Mouse (Mus musculus) brown adipose tissue, adult 24 weeks (tissue): Measurements from ENCODE around the gene Rpf2. TPM values are rescaled to one million over a fixed set of nuclear protein-coding genes. Genes with fewer than 3 reads are reported as not detected.

Experiments
- H3K27ac ChIP-seq: fragments of 200-500 bp; replicated peaks from 2 replicates; pipeline ENCODE4 v1.5.1; 2012; ENCODE audit warnings: low read depth, mild to moderate bottlenecking, low read length
- H3K4me1 ChIP-seq: fragments of 200-500 bp; 2 replicates; pipeline ENCODE4 v1.6.1; 2012; ENCODE audit warnings: low read length, mixed read lengths; ENCODE audit not compliant: control insufficient read depth, insufficient read depth, insufficient read length
- H3K4me3 ChIP-seq: fragments of 200-500 bp; 2 replicates; pipeline ENCODE4 v1.5.1; 2012; ENCODE audit warnings: low read depth, mild to moderate bottlenecking, low read length, moderate library complexity; ENCODE audit not compliant: insufficient read depth
- polyA plus RNA-seq: library from polyadenylated mRNA; stranded (reverse); fragments of >200 nt; gene quantifications from 2 replicates; pipeline ENCODE4 v1.2.4, GENCODE M21; 2012; ENCODE audit not compliant: missing spikeins, insufficient read depth, insufficient read length

The Rpf2 gene
- polyA plus RNA-seq, 1 experiment, result 31.1 TPM

DNA sequence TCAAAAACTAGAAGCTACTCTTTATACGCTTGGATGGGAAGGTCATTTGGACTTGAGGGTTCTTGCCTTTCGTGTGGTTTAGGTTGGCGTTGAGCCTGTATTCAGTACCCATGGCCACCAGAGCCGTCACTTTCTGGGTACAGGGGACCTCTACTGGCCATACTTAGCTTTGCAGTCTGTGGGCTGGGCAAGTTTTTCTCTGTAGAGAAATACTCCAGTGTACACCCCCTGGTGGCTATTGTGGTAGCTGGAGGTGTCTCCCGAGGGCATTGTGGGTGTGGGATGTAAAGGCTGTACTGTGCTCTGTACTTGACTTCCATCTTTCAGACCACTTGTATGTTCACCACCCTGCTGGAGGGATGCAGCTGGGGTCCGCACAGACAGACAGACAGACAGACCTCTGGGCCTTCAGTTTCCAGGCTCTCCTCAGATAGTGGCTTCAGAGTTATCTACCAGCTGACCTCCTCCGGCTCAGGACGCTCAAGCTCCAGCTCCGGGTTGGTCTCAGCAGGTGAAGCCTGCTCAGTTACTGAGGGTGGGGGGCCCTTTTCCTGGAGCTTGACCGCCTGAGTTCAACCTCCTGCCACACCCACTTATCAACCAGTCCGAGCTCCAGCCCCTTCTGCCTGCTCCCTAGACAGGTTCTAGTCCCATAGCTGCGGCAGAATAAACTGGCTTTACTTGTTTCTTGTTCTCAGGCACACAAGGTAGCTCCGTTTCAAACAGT lies 34.2 kb downstream of the Rpf2 start:
- H3K27ac ChIP-seq, result no peak overlapping the region
- H3K4me3 ChIP-seq, result no peak overlapping the region
- H3K4me1 ChIP-seq, result no peaks in the 10 kb centered on the region

DNA sequence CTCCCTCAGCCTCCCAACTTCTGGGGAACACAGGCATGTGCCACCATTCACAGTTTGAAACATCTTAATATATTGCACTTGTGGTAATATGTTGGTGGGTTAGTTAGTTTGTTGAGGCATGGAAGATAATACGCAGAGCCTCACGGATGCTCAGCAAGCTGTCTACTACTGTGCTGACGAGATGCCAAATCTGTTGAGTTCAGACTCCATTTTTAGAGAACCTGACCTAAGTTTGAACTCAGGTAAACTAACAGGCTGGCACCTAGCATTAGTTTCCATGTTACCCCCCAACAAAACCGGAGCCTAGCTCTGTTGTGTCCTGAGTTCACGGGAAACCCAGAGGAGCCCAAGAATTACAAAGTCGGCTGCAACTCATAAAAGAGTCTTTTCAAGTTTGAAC lies 51.8 kb downstream of the Rpf2 start:
- H3K4me1 ChIP-seq, result 0 out of 2 replicates have a peak, but pooled peaks cover 2% of the 10 kb centered on the region
- no peak overlapping the region for H3K4me3 ChIP-seq
- H3K27ac ChIP-seq, result no peak overlapping the region

DNA sequence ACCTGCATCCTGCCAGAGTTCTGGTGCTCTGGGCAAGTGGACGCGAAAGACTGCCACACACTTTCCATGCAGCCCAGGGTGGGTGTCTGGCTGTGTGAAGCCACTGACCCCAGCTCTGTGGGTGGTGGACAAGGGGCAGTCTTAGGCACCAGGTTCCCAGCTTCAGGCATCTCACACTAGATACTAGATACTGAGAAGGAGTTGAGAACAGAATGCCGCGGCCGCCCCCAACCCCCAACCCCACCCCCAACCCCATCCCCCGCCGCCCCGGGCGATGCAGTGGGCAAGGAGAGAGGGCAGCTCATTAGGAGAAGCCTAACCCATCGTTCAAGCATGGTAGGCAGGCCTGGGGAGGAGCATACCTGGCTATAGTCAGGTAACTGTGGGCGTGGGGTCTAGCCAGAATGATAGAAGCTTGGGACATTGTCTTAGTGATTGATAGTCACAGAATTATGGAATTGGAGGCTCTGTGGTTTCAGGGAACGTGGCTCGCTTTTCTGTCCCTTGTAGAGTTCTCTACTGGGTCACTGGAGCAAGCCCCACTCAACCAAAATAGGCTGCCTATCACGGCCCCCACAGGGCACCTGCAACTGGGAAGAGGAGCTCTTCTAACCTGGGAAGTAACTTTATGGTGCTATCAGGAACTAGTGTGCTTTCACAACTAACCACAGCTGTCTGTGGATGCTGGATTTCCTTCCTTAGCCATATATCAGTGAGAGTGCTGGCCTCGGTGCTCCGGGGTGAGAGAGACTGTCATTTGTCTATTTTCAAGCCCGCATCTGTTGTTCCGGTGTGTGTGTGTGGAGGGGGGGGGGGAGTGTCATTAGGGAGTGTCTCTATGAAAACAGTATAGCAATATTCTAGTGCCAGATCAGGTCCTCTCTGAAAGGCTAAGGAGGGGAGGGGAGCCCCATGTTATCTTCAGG lies 54.6 kb downstream of the Rpf2 start:
- Histone ChIP-seq H3K27ac (no peak overlapping the region), H3K4me1 (0 out of 2 replicates have a peak, but pooled peaks cover 2% of the 10 kb centered on the region), H3K4me3 (peak overlapping the region; percentile 13; the same call in 1 of the 2 replicates)

DNA sequence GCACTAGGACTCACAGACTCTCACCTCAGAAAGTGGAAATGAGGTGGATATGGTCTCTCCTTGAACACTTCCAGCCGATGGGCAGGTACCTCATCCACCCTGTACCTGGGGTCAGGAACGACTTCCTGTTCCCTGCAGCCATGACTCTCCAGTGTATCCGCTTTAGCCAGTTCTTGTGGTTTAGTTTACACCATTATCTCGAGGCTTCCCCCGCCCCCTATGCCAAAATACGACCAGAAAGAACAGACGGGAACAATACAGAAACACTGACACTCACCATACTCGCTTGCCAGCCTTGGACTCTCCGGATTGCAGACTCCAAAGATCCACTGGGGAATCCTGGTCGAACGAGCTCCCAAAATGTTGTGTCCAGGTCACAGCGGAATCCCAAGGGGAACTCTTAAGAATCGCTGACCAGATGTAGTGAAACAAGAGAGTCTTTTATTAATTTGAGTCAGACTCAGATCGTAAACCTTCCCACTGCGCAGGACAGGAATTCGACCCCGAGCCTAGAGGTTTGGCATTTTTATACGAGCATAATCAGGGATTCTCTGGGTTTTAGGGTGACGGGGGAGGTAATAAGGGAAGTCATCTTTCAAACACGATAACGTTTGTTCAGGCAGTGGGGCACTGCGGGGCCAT lies 55.4 kb downstream of the Rpf2 start:
- Histone ChIP-seq H3K4me1 (0 out of 2 replicates have a peak, but pooled peaks cover 2% of the 10 kb centered on the region), H3K27ac (no peak overlapping the region), H3K4me3 (peak overlapping the region; percentile 13)

DNA sequence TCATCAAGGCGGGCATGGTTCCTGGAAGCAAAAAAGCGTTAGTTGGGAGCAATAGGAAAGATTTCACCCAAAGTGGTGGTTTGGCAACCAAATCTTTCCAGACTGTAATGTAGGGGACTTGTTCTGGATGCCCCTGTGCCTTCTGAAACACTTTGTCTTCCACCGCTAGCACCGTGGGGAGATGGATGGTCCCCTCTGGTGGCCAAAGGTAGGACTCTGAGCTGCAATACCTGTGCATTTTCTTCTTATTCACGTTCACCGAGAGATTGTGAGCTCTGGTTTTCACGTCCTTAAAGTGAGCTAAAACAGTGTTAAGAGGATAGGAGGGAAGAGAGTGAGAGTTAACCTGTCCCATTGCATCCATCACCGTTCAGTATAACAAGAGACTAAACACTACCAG lies 56.0 kb downstream of the Rpf2 start:
- H3K27ac ChIP-seq, result no peak overlapping the region
- no peak overlapping the region for H3K4me3 ChIP-seq
- 0 out of 2 replicates have a peak, but pooled peaks cover 2% of the 10 kb centered on the region for H3K4me1 ChIP-seq

DNA sequence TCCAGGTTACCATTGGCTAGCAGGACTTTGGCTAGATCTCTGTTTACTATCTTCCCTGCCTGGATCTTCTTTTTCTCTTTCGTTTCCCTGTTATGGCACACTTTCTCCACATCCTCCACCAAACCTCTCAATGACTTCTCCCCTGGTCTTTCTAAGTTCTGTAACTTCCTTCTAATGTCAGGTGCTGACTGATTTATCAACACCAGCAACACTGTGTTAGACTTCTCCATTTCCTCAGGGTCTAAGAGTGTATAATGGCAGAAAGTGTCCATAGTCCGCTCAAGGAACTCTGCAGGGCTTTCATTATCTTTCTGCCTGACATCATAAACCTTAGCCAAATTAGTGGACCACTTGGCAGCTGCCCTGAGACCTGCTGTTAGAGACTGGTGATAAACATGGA lies 57.1 kb downstream of the Rpf2 start:
- Histone ChIP-seq H3K4me1 (0 out of 2 replicates have a peak, but pooled peaks cover 2% of the 10 kb centered on the region), H3K27ac (no peak overlapping the region), H3K4me3 (no peak overlapping the region)

DNA sequence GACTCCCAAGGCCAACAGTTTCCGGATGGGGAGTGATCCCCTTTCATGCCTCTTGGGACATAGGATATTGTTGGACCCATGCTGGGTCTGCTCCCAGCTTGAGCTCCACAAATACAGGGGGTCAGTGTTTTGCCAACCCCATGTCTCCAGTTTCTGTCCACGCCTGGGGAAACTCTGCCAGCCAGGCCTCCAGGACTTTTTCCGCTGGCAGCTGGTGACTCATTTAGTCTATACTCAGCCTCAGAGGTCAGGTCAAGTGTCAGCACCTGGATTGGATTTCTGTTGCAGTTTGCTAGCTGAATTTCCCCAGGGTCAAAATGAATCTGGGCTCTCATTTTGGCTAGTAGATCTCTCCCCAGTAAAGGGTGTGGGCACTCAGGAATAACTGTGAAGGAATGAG lies 58.0 kb downstream of the Rpf2 start:
- no peak overlapping the region for H3K27ac ChIP-seq
- H3K4me1 ChIP-seq, result 0 out of 2 replicates have a peak, but pooled peaks cover 2% of the 10 kb centered on the region
- H3K4me3 ChIP-seq, result no peak overlapping the region

DNA sequence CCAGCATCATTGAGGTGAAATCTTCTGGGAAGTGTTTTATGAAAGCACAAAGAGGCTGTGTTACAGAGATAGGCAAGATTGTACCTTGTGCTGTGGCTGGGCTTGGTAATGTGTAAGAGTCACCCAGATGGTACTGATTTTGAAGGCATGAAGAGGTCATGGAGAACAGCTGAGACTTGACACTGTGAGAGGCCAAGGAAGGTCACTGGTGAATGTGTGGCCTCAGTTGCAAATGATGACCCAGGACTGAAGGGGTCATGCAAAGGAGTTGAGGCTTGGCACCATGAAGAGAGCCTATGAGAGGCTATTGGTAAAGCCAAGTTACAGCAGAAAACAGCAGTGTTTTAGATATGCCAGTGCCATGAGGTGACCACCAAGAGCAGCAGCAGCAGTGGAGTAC lies 60.9 kb downstream of the Rpf2 start:
- H3K27ac ChIP-seq, result no peak overlapping the region
- no peaks in the 10 kb centered on the region for H3K4me1 ChIP-seq
- no peak overlapping the region for H3K4me3 ChIP-seq

DNA sequence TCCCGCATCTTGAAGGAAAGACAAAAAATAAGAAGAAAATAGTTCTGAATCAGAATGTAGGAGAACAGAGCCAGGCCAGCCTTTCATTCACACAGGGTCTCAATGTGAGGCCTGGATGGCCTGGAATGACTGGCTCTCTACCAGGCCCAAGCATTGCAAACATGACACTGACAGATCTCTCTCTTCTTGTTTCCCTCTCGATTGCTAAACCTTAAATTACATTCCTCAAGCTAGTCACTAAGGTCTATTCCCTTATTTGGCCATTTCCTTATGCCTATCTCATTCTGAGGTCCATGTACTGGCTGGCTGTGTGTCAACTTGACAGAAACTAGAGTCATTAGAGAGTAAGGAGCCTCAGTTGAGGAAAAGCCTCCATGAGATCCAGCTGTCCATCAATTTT lies 66.8 kb downstream of the Rpf2 start:
- H3K27ac ChIP-seq, result no peak overlapping the region
- no peaks in the 10 kb centered on the region for H3K4me1 ChIP-seq
- H3K4me3 ChIP-seq, result no peak overlapping the region

DNA sequence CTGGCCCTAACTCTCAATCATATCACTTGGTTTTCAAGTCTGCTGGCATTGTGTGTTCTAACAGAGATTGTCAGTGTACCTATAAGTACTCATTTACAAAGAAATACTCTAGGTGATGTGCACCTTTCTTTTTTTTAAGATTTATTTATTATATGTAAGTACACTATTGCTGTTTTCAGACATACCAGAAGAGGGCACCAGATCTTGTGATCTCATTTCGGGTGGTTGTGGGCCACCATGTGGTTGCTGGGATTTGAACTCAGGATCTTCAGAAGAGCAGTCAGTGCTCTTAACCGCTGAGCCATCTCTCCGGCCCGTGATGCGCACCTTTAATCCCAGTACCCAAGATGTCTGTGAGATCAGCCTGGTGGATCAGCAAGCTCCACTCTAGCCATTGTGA lies 67.7 kb downstream of the Rpf2 start:
- no peak overlapping the region for H3K4me3 ChIP-seq
- no peaks in the 10 kb centered on the region for H3K4me1 ChIP-seq

DNA sequence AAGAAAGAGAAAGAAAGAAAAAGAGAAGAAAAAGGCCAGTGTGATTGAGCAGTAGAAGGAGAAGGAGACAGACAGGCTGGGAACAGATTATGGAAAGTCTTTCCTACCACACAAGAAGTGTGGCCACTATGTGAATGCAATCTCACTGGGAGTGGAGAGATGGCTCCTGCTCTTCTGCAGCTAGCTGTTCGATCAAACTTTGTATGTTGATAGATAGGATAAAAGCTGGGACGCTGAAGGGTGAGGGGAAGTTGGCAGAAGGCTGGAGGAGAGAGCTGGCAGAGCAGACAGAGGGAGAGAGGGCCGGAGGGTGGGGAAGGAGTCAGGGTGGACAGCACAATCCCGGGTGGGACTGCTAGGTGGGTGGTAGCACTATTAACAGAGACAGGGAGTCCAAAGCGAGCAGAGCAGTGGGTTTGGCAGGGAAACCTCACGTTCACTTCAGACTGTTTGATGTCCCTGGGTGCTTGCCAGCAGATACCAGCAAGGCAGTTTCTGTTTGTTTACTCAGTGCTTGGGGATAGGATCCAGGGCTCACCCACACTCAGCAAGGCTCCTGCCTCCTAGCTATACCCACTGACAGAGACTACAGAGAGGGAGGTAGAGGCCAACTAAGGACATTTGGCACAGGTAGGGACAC lies 69.4 kb downstream of the Rpf2 start:
- no peak overlapping the region for H3K4me3 ChIP-seq
- no peak overlapping the region for H3K27ac ChIP-seq
- H3K4me1 ChIP-seq, result no peaks in the 10 kb centered on the region

More for the DNA sequence above, 67.7 kb downstream of the Rpf2 start:
- H3K27ac ChIP-seq, result no peak overlapping the region

Other genes starting within 250 kb of the Rpf2 start
- 8.1 and 9.7 TPM in 2 replicates for gene Mfsd4b1, start 221.8 kb downstream of the Rpf2 start, polyA plus RNA-seq
- gene Slc16a10, start 104.8 kb downstream of the Rpf2 start, polyA plus RNA-seq, result 15.4 and 16.1 TPM in 2 replicates
- gene Gtf3c6, start 11.1 kb upstream of the Rpf2 start, polyA plus RNA-seq, result 57.3 and 70.6 TPM in 2 replicates
- 25.7 and 31.6 TPM in 2 replicates for gene Amd1, start 55.1 kb upstream of the Rpf2 start, polyA plus RNA-seq
- 4.3 and 6.8 TPM in 2 replicates for gene Cdk19, start 92.5 kb upstream of the Rpf2 start, polyA plus RNA-seq